Mouse (Mus musculus): ENCODE results near the gene Tbp.
"Not testable (repeated sequence)": the region's sequence is repeated elsewhere in the genome, so short reads cannot be mapped to it uniquely, and the experiment has no call there.

The Tbp gene

GRCm38 (mm10) chr17:15536457-15536904 lies 36.8 kb downstream of the Tbp start:
- DNase-seq (ENCODE audit: low read depth, low spot score): no peak

DNA sequence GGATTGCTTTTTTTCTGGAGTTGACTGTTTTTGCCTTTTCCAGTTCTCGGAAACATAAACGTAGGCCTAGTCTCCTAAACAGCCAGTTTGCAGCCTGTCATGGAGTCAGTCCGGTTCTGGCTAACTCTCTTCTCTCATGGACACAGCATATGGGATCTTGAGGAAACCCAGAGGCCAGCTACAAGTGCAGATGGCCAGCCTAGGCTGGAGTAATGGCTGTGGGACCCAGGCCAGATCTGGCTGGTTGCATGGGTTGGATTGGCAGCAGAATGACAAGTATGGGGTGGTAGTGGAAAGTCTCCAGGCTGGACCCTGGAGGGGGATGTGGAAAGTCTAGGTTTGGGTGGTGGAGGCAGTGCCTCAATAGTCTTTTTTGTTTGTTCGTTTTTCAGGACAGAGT lies 40.6 kb downstream of the Tbp start:
- DNase-seq (ENCODE audit: low read depth, low spot score): no peak

DNA sequence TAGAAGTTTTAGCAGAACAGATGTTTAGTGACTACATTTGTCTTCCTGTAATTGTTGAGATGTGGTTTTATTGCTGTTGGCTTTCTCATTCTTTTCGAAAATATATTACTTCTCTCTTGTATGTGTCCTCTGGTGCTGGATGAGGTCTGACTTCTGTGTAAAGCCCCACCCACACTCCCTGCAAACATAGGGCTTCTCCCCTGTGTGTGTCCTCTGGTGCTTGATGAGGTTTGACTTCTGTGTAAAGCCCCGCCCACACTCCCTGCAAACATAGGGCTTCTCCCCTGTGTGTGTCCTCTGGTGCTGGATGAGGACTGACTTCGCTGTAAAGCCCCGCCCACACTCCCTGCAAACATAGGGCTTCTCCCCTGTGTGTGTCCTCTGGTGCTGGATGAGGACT lies 44.2 kb downstream of the Tbp start:
- DNase-seq (ENCODE audit: low read depth, low spot score): not testable (repeated sequence)

DNA sequence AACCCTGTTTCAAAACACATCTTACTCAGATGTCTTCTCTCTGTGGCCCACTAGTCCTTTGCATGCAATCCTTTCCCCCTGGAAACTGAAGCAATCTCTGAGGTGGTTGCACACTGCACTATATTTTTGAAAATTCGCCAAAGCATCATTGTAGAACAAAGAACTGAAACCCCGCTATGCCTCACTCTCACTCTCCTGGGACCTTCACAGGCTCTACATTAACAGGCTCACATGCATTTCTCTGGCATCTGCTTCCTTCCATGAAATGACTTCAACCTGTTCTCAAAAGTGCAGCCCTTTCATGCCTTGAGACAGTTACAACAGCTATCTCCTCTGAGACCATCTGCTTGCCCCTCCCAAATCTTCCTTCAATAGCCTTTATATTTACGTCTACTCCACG lies 46.8 kb downstream of the Tbp start:
- no peak for DNase-seq (ENCODE audit: low read depth, low spot score)

GRCm38 (mm10) chr17:15549713-15550112 lies 50.0 kb downstream of the Tbp start:
- DNase-seq (ENCODE audit: low read depth, low spot score): no peak

DNA sequence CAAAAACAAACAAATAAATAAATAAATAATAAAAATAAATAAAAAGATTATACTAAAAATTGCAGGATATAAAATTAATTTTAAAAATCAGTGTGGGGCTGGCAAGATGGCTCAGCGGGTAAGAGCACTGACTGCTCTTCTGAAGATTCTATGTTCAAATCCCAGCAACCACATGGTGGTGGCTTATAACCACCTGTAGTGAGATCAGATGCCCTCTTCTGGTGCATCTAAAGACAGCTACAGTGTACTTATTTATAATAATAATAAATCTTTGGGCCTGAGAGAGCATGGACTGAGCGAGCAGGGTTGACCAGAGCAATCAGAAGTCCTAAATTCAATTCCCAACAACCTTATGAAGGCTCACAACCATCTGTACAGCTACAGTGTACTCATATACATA lies 60.3 kb downstream of the Tbp start:
- DNase-seq (ENCODE audit: low read depth, low spot score): no peak

DNA sequence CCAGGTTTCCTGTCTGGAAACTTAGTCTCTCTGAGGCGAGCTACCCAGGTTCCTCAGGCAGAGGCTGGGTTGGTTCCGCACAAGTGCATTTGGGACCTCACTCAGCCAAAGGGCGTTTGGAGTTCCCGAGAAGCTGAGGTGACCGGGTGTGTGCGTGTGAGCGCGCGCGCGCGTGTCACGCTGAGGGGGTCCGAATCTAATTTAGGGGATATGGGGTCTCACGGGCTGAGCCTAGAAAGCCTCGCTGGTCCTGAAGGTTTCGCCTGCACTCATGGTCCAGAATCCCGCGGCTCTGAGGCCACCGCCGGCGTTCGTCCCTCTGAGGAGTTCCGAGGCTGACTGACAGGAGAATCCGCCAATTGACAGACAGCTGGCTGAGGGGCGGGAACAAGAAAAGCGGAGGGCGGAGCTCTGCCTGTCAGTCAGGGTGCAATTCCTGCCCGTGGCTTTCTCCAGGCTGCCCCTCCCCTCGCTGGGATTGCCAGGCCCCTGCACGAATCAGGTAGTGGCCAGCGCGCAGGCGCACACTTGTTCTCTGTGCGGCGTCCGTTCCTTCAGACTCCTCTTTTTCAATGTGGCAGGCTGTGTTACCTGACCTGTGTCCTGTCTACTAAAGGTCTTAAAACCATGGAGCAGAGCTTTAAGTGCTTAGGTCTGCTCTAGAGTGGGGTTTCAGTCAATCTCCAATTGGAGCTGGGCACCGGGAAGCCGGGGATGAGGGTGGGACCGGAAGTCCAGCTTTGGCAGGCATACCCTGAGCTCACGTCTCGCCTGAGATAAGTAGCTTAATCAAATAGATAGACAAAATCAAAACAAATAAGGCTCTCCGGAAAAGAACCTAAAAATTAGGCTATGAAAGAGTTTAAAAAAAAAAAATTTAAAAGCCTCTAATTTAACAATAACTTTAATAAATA lies 64.6 kb downstream of the Tbp start, which contains the start of gene Prdm9:
Gene Prdm9, minus strand, starts transcription at position 341 of the 914 bp plus-strand sequence.
- peak; percentile 96 for DNase-seq (ENCODE audit: low read depth, low spot score)

- DNase-seq (ENCODE audit: low read depth, low spot score): peak; percentile 0
These were observed 65.2 kb downstream of the Tbp start for GRCm38 (mm10) chr17:15564928-15565300.

DNA sequence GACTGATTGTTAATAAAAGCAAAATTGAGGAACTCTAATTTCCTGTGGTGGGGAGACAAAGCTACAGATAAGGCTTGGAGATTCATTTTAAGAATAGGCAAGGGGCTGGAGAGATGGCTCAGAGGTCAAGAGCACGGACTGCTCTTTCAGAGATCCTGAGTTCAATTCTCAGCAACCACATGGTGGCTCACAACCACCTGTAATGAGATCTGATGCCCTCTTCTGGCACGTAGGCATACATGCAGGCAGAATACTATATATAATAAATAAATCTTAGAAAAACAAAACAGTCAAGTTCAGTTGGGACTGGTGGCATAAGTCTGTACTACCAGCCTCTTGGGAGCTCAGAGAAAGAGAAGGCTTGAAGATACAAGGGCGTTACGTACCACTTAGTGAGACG lies 67.2 kb downstream of the Tbp start:
- no peak for DNase-seq (ENCODE audit: low read depth, low spot score)

- no peak for DNase-seq (ENCODE audit: low read depth, low spot score)
These were observed 75.4 kb downstream of the Tbp start for GRCm38 (mm10) chr17:15575056-15575455.

- no peak for DNase-seq (ENCODE audit: low read depth, low spot score)
These were observed 77.6 kb downstream of the Tbp start for GRCm38 (mm10) chr17:15577291-15577694.
